Mouse (Mus musculus): ENCODE data around the gene Fpr2. TPM values are rescaled to one million over a fixed set of nuclear protein-coding genes. Genes with fewer than 3 reads are reported as not detected.
A peak's percentile ranks its signal among the peaks of the same experiment; 100 is the strongest.
"Not testable (repeated sequence)": the region's sequence is repeated elsewhere in the genome, so short reads cannot be mapped to it uniquely, and the experiment has no call there.

Fpr2 gene
- under 1 TPM in 1 of 2 experiments, not detected in 1; 0.20 TPM for total RNA-seq (2021)
- long read RNA-seq, experiment 1, result 0 reads
- long read RNA-seq, experiment 2, result 0 reads

DNA sequence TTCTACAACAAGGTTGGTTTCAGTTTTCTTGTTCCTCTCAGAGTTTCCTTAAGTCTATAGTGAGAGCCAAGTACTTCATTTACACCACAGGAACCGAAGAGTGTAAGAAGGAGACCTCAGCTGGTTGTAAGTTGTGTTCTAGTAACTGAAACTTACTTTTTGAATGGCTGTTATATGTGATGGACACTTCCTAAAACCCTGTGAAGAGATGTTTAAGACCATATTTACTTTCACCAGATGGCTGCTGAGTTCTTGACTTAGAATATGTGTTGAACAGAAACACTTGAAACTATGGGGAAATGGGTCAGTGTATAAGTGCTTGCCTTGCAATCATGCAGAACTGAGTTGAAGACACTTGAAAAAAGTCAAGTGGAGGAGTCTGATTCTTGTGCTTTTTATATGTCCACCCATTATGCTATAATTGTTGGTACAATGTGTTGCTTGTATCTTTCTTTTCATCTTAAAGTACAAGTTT lies at the start of gene Fpr2, which contains the start of gene Fpr3:
Gene Fpr2, plus strand, starts transcription at position 51 of the 475 bp plus-strand sequence.
Gene Fpr3, plus strand, starts transcription at position 79 of the 475 bp plus-strand sequence.
- intact Hi-C loops (cut with DNase I), result no loop called here
- DNase-seq, result no peak

DNA sequence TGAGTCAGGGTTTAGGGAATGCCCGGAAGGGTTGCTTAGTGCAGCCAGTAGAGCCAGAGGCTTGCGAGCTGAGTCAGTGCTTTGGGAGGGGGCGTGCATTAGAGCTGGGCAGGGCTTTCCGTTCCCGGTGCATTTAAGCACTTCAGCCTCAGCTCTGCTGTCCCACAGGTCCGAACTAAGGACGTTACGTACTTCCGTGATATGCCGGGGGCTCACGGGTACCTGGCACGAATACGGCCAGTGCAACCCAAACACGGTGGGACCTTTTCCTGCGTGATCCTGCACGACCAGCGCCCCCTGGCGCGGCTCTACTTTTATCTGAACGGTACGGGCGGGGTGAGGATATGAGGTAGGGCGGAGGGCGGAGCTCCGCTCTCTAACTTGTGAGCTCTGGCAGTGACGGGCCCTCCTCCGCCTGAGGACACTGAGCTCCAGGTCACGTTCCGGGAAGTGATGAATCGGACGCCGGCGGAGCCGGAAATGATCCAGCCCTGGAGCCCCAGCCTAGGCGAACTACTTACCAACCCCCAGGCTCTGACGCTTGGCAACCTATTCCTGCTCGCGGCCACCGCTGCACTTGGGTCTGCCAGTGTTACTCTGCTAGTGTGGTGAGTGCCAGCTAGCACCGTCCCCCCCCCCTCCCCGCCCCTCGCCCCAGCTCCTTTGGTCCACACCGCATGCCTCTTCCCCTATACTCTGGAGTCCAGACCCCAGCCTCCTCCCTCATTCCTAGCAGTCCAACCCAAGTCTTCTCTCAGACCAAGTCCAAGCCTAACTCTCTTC lies 49.5 kb upstream of the Fpr2 start:
- peak; percentile 96 for DNase-seq
- intact Hi-C loops (cut with DNase I), result loop anchor here (5.0 to 10.0 kb wide), 3 partner anchors 57 to 773 kb away; partner anchors contain the start of gene Zfp960

DNA sequence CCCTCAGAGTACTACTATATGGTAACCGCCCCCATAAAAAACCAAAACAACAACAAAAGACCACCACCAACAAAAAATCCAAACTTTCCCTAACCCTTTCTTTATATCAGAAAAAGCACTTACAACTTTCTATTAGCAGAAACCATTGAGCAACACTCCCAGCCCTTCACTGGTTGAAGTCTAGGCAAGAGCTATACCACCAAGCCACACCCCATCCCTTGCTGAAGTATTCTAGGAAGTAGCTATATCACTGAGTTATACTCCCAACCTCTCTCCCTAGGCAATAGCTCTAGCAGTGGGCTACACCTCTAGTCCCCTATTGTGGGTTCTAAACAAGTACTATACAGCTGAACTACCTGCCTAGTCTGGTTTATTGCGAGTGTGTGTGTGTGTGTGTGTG lies 48.3 kb upstream of the Fpr2 start:
- intact Hi-C loops (cut with DNase I), result loop anchor here (5.0 to 10.0 kb wide), 3 partner anchors 56 to 774 kb away; partner anchors contain the start of gene Zfp960

DNA sequence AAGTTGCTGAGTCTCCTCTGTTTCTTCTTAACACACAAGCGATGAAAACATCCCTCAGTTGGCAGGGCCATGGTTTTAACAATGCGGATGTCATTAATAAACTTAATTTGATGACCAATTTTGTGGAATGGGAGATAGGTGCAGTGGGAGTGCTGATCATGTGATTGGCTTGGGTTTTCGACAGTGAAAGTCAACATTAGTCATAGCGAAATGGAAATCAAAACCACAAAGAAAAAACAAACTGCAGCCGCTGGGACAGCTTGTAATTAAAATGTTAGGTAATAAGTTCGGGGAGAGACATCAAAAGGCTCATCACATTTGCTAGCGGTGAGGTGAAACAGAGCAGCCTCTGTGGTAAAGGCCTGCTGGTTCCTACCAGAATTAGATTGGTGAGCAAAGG lies 46.8 kb upstream of the Fpr2 start:
- no peak for DNase-seq
- intact Hi-C loops (cut with DNase I), result no loop called here

More for the DNA sequence above, 48.3 kb upstream of the Fpr2 start:
- no peak for DNase-seq

DNA sequence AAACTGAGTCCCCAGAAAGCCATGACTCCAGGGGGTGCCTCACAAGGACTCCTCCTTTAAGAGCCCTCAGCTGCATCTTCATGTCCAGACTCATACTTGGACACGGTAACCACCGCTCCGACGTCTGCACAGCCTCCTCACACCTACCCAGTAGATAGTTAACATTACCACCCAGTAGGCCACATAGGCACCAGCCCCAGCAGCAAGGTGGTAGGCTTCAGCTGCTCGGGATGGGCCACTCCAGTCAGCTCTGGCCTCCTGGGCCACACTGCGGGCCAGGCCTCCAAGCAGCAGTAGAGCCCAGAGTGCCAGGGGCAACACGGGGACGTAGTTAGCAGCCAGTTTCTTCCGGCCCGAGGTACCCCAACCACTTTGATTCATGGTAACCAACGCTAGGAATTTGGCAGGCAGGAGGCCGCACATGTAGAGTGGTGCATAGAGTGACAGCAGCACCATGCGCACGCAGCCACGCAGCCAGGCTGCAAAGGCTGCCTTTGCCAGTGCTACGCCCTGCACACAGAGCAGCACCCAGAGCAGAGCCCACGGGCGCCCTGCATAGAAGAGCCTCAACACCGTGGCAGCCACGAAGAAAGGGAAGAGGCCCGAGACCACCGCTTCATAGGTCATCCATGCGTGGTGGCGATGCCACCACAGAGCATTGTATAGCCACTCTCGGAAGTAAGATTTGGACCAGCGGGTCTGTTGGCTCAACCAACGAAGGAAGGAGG lies 43.9 kb upstream of the Fpr2 start:
- intact Hi-C loops (cut with DNase I), result no loop called here
- no peak for DNase-seq

DNA sequence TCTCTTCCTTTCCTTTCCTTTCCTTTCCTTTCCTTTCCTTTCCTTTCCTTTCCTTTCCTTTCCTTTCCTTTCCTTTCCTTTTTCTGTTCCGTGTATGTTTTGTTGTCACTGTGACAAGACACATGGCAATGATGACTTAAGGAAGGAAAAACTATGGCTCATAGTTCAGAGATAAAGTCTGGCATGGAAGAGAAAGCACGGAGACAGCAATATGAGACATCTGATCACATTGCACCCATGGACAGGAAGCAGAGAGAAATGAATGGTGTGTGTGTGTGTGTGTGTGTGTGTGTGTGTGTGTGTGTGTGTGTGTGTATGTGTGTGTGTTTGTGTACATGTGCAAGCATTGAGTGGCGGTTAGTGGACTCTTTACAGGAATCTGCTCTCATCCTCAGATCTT lies 43.0 kb upstream of the Fpr2 start:
- DNase-seq; intact Hi-C loops (cut with DNase I): not testable (repeated sequence)

DNA sequence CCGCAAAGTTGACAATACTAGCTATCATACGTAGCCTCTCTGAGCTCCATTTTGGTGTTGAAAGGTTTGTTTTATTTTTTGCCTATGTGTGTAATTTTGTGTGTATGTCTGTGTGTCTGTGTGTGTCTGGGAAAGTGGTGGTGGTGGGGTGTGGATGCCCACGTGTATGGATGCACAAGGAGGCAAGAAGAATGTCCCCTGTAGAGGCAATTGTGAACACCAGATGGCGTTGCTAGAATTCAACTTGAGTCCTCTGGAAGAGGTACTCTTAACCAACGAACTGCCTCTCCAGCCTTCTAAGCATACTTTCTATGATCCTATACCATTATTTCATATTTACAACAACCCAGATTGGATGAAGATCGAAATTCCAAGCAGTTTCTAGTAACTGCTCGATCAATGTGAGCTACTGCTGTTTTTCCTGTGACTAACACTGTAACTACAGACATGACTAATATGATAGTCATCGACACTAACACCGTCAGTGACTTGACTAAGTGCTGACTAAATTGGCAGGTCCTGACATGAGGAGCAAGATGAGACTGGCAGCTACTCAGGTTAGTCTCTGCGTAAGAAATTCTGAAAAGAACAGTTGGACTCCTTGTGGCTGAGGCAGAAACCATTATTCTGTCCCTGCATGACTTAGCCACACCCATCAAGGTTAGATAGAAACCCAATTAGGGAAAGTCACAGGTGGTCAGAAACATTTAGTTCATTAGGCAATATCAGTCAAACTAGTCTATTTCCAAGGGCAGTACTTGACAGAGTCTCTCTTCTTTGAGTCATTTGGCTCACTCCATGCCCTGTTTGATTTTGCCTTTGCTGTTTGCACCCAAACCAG lies 42.2 kb upstream of the Fpr2 start:
- no peak for DNase-seq
- intact Hi-C loops (cut with DNase I), result no loop called here

DNA sequence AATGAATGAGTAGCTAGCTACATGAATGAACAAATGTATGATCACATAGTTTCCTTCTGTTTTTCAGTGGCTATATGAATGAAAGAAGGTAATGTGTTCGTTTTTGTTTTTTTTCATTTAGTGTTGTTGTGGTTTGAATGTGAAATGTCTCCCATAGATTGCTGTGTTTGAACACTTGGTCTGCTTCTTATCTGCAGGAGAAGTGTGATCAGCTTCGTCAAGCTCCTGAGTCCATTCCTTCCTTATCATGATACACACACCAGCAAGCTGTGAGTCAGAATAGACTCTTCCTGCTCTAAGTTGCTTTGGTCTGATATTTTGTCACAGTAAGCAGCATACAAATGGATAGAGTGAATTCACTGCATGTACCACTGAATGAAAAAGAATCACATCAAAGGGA lies 38.6 kb upstream of the Fpr2 start:
- intact Hi-C loops (cut with DNase I), result no loop called here
- DNase-seq, result no peak

DNA sequence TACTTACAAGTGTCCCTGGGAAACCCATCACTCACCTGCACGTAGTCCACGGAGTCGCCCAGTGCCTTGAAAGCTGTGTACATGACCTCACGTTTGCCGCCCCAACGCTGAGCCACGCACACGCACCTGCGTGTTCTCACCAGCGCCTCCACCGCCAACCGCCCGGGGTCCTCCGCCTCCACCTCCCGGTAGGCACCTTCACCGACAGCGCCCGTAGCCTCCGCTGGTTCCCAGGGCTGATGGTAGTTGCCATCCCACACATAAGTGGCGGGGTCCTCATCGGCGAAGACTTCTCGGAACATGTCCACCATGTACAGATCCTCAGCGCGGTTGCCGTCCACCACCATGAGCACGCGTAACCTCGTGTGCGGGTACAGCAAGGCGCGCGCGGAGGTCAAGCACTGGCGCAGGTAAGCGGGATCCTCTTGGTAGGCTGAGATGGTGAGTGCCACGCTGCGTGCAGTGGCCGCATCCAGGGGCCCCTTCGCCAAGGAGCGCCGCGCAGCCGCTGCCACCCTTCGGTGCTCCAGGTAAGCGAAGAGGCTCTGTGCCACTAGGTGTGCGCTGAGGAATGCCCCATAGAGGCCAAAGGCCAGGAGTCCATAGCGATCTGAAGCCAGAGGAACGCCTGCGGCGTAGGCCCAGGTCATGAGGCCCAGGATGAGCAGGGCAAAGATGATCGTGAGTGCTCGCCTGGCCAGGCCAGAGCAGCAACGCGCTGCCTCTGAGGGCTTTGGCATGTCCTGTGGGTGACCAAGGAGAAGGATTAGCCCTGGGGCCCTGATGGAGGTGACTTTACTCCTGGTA lies 37.5 kb upstream of the Fpr2 start:
- intact Hi-C loops (cut with DNase I), result loop anchor here (5.0 kb wide), 1 partner anchor 47 kb away; no protein-coding TSS in a partner anchor
- no peak for DNase-seq

DNA sequence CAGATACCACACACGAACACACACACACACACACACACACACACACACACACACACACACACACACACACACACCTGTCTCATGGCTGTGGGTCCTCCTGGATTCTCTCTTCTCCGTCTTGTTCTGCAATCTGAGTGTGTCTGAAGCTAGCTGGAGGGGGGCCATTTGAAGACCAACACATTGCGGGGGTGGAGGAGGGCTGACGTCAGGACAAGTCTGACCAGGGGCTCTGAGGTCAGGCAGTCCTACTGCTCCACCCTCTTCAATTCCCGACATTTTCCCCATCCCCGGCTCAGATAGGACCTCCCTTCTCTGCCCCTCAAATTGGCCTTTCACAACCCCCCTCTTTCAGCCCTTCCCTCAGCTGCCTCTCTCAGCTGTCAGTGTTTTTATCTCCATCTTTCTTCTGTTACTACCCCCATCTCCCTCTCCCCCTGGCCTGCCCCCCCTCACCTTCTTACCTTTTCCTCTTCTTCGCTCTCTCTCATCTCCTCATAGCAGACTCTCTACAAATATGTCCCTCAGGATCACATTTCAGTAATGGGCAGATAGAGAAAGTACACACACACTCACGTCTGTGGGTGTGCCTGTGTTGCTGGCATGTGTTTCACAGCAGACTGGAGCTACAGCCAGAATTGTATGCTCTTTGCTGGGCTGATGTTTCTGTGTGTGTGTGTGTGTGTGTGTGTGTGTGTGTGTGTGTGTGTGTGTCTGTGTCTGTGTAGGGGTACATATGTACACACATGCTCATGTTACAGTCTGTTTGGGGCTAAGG lies 32.4 kb upstream of the Fpr2 start, which contains the start of gene Has1:
Gene Has1, minus strand, starts transcription at position 142 of the 775 bp plus-strand sequence.
- intact Hi-C loops (cut with DNase I), result no loop called here
- no peak for DNase-seq

DNA sequence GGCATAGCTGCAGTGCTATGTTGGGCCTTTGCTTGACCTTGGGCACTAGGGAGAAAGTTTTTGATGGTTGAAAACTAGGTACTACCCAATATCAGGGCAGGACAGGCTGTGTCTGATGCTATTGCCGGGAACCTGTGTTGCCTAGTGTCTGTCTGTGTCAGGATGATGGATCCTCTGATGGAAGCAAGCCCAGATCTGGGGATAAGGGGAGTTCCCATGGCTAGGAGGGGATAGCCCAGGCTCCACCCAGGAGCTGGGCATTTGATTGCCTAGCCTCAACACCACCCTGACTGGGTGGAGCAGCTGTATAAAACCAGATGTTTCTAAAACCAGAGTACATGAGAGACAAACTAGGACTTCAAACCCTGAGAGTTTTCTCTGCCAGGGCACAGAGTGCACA lies 31.0 kb upstream of the Fpr2 start:
- intact Hi-C loops (cut with DNase I), result no loop called here
- no peak for DNase-seq

DNA sequence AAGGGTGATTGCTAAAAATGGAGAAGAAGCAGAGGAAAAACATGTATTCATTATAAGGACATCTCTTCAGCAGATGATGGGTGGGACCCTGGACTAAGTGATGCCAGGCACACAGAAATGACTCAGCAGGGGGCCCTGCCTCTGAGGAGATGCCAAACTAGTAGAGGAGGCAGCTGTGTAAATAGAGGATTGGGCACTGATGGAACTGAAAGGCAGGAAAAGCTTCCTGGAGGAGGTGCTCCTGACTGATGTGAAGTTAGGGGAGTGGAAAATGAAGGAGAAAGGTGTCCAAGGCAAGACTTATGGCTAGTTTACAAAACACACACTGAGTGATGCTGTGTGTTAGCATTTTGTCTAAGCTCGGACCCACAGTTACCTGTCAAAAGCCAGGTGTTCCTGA lies 30.2 kb upstream of the Fpr2 start:
- DNase-seq, result no peak
- intact Hi-C loops (cut with DNase I), result no loop called here

DNA sequence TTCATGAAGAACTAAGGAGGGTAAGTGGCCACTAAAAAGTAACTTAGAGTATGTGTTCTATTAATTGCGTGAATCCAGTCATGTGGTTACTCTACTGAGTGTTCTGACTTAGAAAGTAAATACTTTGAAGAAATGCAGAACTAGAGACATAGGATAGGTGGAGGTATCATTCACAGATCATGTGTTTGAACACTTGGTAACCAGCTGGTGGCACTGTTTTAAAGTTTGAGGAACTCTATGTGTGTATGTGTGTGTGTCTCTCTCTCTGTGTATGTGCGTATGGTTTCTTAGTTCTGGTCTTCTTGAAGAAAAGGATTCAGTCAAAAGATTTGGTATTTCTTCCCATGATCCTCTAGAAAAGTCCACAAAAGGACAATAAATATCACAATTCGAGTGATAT lies 27.5 kb upstream of the Fpr2 start:
- intact Hi-C loops (cut with DNase I), result no loop called here
- no peak for DNase-seq

DNA sequence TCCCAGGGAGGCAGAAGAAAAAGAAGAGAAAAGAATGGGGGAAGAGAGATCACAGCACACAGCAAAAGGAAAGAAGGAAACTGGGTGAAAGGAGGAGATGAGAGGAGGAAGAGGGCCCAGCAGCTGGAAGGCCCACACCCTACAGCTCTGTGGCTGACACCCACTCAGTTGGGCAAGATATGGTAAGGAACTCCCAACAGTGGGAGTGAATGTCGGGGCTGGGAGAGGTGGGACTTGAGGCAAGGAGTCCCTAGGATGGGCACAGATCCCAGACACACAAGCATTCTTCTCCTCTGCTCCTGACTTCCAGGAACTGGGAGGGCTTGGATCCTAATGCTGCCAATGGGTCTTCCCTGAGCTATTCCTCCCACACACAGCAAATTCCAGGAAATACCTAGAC lies 25.3 kb upstream of the Fpr2 start:
- intact Hi-C loops (cut with DNase I), result no loop called here
- DNase-seq, result peak in 1 of 2 experiments; percentile 23

DNA sequence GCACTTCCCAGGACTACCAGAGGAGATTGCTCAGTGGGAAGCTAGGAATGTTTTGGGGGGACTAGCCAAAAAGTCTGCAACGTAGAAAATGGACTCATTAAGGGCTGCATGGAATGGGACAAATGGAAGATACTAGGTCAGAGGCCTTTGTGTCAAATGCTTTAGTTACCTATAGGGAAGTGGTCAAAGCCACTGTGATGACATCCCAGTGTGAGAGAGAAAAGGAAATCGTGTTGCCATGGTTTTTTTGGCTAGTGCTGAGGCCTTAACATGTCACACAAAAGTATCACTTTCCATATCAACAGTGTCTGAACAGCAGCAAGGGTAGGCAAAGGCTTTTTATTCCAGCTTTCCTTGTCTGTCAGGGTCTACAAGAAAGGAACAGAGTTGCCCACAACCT lies 22.5 kb upstream of the Fpr2 start:
- no peak for DNase-seq
- intact Hi-C loops (cut with DNase I), result no loop called here

DNA sequence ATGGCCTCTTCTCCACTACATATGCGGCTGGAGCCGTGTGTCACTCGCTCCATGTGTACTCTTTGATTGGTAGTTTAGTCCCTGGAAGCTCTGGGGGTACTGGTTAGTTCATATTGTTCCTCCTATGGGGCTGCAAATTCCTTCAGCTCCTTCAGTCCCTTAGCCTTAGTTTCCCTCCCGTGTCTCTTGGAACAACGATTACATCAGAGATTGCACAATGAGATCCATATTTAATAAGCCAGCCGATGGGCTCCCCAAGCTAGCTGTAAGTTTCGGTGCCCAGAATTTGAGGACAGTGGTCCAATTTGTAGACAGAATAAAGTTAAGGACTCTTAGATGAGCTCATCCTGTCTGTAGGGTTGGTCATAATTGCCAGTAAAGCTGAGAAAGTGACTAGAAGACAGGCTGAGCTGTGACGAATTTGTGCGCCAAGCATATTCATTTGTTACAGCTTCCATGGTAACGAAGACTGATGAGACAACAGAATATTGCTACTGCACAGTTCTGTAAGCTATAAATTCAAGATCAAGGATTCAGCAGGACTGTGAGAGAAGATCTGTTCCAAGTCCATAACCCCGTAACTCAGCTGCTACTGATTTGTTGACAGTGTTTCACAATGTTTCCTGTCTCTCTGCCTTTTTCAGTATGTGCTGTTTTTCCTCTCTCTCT lies 20.7 kb upstream of the Fpr2 start:
- no peak for DNase-seq
- intact Hi-C loops (cut with DNase I), result no loop called here

DNA sequence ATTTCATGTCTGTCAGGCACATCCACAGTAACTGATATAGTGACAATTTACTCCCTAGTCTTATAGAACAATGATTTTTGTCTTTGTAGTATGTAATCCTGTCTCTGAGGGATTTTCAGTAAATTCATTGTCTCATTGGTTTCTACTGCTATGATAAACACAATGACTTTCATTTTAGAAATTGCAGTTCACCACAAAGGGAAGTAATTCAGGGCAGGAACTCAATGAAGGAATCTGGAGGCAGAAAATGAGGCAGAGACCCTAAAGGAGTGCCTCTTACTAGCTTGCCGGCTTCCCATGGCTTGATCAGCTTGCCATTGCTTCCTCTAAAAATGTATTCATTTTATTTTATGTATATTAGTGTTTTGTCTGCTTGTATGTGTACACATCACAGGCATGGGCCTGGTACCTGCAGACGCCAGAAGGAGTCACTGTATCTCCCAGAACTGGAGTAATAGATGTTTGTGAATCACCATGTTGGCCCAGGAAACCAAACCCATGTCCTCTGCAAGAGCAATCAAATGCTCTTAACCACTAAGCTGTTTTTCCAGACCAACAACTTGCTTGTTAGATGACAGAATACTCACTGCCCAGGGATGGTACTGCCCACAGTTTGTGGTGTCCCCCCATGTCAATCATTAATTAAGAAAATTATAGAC lies 16.6 kb upstream of the Fpr2 start:
- no peak for DNase-seq
- intact Hi-C loops (cut with DNase I), result no loop called here

DNA sequence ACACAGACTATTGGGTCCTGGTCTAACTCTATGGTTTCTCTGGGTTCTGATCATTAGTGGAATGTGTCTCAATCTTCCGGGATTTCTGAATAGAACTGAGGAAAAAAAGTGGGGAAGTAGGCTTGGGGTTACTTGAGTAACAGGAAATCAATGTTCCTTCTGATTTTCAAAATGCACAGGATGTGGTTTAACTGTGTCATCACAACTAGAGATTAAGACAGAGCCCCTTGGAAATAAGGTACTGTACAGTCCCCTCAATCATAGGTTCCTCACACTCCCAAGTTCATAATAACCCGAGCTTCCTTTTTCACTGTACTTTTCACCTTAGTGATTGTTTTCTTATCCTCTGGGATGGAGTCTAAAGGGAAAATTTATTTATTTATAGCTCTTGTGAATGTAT lies 15.9 kb upstream of the Fpr2 start:
- DNase-seq, result no peak
- intact Hi-C loops (cut with DNase I), result no loop called here
